Mouse (Mus musculus): ENCODE data around the gene Srpk1. TPM values are rescaled to one million over a fixed set of nuclear protein-coding genes. Genes with fewer than 3 reads are reported as not detected.

Srpk1 gene
- polyA plus RNA-seq (2014; fragmentation: Nextera tagmentation; extraction: Ambion mirVana) = 60.6 and 61.1 TPM in 2 replicates

DNA sequence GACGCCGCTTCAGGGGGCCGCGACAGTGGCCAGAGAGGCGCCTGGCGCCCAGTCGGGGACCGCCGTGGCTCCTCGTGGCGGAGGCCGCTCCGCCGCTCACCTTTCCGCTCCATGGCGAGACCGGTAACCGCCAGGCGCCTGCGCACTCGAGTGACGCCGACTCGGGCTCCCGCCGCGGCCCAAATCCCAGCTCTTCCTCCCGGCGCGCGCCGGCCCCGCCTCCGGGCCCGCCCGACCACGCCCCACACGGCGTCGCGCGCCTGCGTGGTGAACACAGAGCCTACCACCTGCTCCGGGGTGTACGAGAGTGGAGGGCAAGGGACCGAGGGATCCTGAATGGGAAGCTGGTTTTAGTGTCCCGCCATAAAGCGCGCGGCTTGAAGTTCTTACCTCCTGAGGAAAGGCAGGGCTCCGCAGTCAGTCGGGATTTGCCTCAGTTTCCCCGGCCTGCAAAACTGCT lies at the start of gene Srpk1:
Gene Srpk1 (minus strand): TSS at position 410 of the 460 bp plus-strand sequence.
- H3K27me3 ChIP-seq (ENCODE audit: control insufficient read depth, insufficient read depth, low read length) = no peaks in the 10 kb centered on the region
- H3K9ac ChIP-seq (ENCODE audit: low read length) = peak within 1 kb of the TSS; percentile 88
- peak within 1 kb of the TSS; percentile 69 to 86 for H3K4me3 ChIP-seq (ENCODE audit: control insufficient read depth in 1 of 2, insufficient read depth in 1 of 2, low read depth in 1 of 2, low read length in 2 of 2)
- peak within 1 kb of the TSS; percentile 94 for H3K4me2 ChIP-seq (ENCODE audit: low read length)
- peaks cover 14% of the 10 kb centered on the region for H3K36me3 ChIP-seq (ENCODE audit: control insufficient read depth, insufficient read depth, low read length)
- WGBS = under 1% methylated on average over 45 of the region's 53 CpGs
- H3K9me3 ChIP-seq (ENCODE audit: control insufficient read depth, low read length) = no peaks in the 10 kb centered on the region
- H3K4me1 ChIP-seq (ENCODE audit: control insufficient read depth in 2 of 2, insufficient read depth in 2 of 2, low read length in 2 of 2) = peaks cover 10 to 17% of the 10 kb centered on the region in 2 experiments
- H3K27ac ChIP-seq (replicated peaks in 1 of 2; ENCODE audit: control insufficient read depth in 1 of 2, insufficient read depth in 1 of 2, low read depth in 2 of 2, low read length in 2 of 2) = peak within 1 kb of the TSS; percentile 31 to 79; a peak in 3 of 4 replicates
- peak; percentile 90 for ATAC-seq (ENCODE audit: insufficient number of reproducible peaks, insufficient read depth, low FRiP score, low read depth)

DNA sequence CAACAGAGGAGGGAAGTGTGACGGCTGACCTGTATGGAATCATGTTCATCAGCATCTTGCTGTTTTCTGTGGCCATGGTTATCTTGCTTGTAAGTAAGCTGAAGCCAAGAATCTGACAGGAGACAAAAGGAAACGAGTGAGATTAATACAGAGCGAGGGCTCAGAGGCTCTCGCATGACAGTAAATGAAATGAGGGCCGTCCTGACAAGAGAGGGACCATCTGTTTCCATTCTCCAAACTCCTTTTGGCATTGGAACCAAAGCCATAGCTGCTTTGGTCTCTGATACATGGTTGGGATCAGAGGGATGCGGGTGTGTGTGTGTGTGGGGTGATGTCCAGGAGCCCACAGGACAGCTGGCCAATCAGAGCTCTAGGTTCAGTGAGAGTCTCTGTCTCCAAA lies 37.1 kb upstream of the Srpk1 start:
- H3K4me1 ChIP-seq (ENCODE audit: control insufficient read depth in 2 of 2, insufficient read depth in 2 of 2, low read length in 2 of 2) = peaks cover 2 to 5% of the 10 kb centered on the region in 2 experiments; a peak in 3 of 4 replicates
- WGBS = 55% methylated on average over 6 of the region's 6 CpGs
- no peaks in the 10 kb centered on the region for H3K27me3 ChIP-seq (ENCODE audit: control insufficient read depth, insufficient read depth, low read length)
- H3K4me2 ChIP-seq (ENCODE audit: low read length) = no peak overlapping the region
- no peaks in the 10 kb centered on the region for H3K9me3 ChIP-seq (ENCODE audit: control insufficient read depth, low read length)
- no peak overlapping the region for H3K4me3 ChIP-seq (ENCODE audit: control insufficient read depth in 1 of 2, insufficient read depth in 1 of 2, low read depth in 1 of 2, low read length in 2 of 2)
- no peaks in the 10 kb centered on the region for H3K36me3 ChIP-seq (ENCODE audit: control insufficient read depth, insufficient read depth, low read length)
- H3K27ac ChIP-seq (replicated peaks in 1 of 2; ENCODE audit: control insufficient read depth in 1 of 2, insufficient read depth in 1 of 2, low read depth in 2 of 2, low read length in 2 of 2) = no peak overlapping the region
- no peak overlapping the region for H3K9ac ChIP-seq (ENCODE audit: low read length)
- ATAC-seq (ENCODE audit: insufficient number of reproducible peaks, insufficient read depth, low FRiP score, low read depth) = no peak

DNA sequence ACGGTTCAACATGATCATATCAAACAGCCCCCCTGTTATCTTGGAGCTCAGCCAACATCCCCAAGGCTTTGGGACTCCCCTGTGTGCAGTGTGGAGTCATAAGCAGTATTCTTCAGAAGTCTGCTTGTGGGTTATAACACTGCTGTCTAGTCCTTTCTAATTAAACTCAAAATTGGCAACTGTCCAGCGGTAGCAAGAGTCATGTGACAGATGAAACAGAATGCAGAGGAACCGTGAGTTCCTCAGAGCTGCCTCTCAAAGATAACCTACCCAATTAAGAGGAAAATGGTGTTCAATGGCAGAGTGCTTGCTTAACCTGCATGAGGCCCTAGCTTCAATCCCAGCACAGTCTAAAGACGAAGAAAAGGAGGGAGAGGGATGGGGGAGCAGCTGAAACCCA lies 35.4 kb upstream of the Srpk1 start:
- Histone ChIP-seq H3K27me3 (ENCODE audit: control insufficient read depth, insufficient read depth, low read length) (no peaks in the 10 kb centered on the region), H3K27ac (replicated peaks in 1 of 2; ENCODE audit: control insufficient read depth in 1 of 2, insufficient read depth in 1 of 2, low read depth in 2 of 2, low read length in 2 of 2) (no peak overlapping the region), H3K9ac (ENCODE audit: low read length) (no peak overlapping the region), H3K9me3 (ENCODE audit: control insufficient read depth, low read length) (no peaks in the 10 kb centered on the region), H3K4me3 (ENCODE audit: control insufficient read depth in 1 of 2, insufficient read depth in 1 of 2, low read depth in 1 of 2, low read length in 2 of 2) (no peak overlapping the region), H3K4me2 (ENCODE audit: low read length) (no peak overlapping the region), H3K36me3 (ENCODE audit: control insufficient read depth, insufficient read depth, low read length) (no peaks in the 10 kb centered on the region), H3K4me1 (ENCODE audit: control insufficient read depth in 2 of 2, insufficient read depth in 2 of 2, low read length in 2 of 2) (peaks cover 2 to 5% of the 10 kb centered on the region in 2 experiments; a peak in 3 of 4 replicates)
- 28% methylated on average over 4 of the region's 4 CpGs for WGBS
- ATAC-seq (ENCODE audit: insufficient number of reproducible peaks, insufficient read depth, low FRiP score, low read depth) = no peak

DNA sequence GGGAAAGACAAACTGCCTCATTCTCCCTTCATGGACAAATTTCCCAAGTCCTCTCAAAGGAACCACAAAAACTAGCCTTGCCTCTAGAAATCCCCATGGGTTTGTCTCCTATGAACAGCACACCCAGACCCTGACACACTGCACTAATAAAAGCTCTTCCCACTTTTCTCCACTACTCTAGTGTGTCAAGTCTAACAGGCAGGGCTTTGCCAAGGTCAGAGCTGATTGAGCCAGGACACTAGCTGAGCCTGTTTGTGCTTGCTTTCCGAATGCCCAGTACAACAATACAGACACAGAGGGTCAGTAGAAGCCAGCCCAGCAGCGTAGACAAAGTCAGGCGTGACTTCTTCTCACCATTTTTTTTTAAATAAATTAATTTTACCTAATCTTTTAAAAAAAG lies 27.8 kb upstream of the Srpk1 start:
- Histone ChIP-seq H3K27me3 (ENCODE audit: control insufficient read depth, insufficient read depth, low read length) (no peaks in the 10 kb centered on the region), H3K27ac (replicated peaks in 1 of 2; ENCODE audit: control insufficient read depth in 1 of 2, insufficient read depth in 1 of 2, low read depth in 2 of 2, low read length in 2 of 2) (peak overlapping the region in 1 of 2 experiments; percentile 28; a peak in 1 of 4 replicates), H3K36me3 (ENCODE audit: control insufficient read depth, insufficient read depth, low read length) (no peaks in the 10 kb centered on the region), H3K4me2 (ENCODE audit: low read length) (no peak overlapping the region), H3K4me1 (ENCODE audit: control insufficient read depth in 2 of 2, insufficient read depth in 2 of 2, low read length in 2 of 2) (peaks cover 2 to 6% of the 10 kb centered on the region in 2 experiments; a peak in 1 of 4 replicates), H3K4me3 (ENCODE audit: control insufficient read depth in 1 of 2, insufficient read depth in 1 of 2, low read depth in 1 of 2, low read length in 2 of 2) (no peak overlapping the region), H3K9me3 (ENCODE audit: control insufficient read depth, low read length) (no peaks in the 10 kb centered on the region), H3K9ac (ENCODE audit: low read length) (0 out of 2 replicates have a peak overlapping the region, but pooled peaks have one; percentile 25)
- no peak for ATAC-seq (ENCODE audit: insufficient number of reproducible peaks, insufficient read depth, low FRiP score, low read depth)
- 62% methylated on average over 3 of the region's 3 CpGs for WGBS

DNA sequence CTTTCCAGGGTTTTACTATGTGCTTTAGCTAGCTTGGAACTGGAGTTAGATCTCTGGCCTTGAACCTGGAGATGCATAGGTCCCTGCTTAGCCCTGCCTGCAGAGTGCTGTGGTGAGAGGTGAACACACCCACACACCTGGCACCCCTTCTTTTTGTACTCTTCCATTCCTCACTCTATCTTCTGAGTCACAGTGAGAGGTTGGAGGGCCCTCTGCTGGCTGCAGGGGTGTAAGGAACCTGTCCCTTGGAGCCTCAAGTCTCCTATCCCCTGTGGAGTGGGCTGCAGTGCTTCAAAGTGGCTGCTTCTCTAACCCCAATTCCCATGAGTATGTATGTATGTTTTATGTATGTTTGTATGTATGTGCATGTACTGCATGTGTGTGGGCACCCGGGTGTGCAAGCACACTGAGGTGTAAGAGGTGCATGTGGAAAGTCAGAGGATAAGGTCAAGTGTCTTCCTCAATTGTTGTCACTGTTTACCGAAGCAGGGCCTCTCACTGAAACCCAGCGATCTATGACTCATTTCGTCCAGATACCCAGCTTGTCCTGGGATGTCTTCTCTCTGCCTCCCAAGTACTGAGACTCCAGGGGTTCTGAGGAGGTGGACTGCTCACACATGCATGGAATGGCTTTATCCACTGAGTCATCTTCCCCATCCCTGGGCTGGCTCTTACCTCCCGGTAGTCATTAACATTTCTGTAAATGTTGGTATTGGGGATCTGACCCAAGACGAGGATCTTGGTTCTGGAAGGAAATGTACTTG lies 26.3 kb upstream of the Srpk1 start:
- ATAC-seq (ENCODE audit: insufficient number of reproducible peaks, insufficient read depth, low FRiP score, low read depth) = no peak
- no peaks in the 10 kb centered on the region for H3K36me3 ChIP-seq (ENCODE audit: control insufficient read depth, insufficient read depth, low read length)
- 32% methylated on average over 6 of the region's 6 CpGs for WGBS

DNA sequence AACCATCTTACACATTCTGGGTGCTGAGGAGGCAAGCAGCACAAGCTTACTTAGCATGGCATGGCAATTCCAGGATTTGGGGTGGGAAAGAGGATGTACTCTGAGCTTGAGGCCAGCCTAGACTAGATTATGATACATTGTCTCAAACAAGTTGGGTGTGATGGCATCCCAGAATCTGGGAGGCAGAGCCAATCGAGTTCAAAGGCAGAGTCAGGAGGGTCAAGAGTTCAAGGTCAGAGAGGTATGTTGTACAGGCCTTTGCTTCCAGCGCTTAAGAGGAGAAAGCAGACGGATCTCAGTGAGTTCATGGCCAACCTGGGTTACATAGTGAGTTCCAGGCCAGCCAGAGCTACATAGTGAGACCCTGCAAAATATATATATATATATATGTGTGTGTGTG lies 23.7 kb upstream of the Srpk1 start:
- peaks cover 2 to 6% of the 10 kb centered on the region in 2 experiments; a peak in 1 of 4 replicates for H3K4me1 ChIP-seq (ENCODE audit: control insufficient read depth in 2 of 2, insufficient read depth in 2 of 2, low read length in 2 of 2)
- no peak overlapping the region for H3K4me3 ChIP-seq (ENCODE audit: control insufficient read depth in 1 of 2, insufficient read depth in 1 of 2, low read depth in 1 of 2, low read length in 2 of 2)
- no peaks in the 10 kb centered on the region for H3K9me3 ChIP-seq (ENCODE audit: control insufficient read depth, low read length)
- WGBS = 36% methylated on average over 3 of the region's 3 CpGs
- H3K27me3 ChIP-seq (ENCODE audit: control insufficient read depth, insufficient read depth, low read length) = no peaks in the 10 kb centered on the region
- no peak for ATAC-seq (ENCODE audit: insufficient number of reproducible peaks, insufficient read depth, low FRiP score, low read depth)
- no peak overlapping the region for H3K9ac ChIP-seq (ENCODE audit: low read length)
- no peak overlapping the region for H3K4me2 ChIP-seq (ENCODE audit: low read length)
- no peaks in the 10 kb centered on the region for H3K36me3 ChIP-seq (ENCODE audit: control insufficient read depth, insufficient read depth, low read length)
- H3K27ac ChIP-seq (replicated peaks in 1 of 2; ENCODE audit: control insufficient read depth in 1 of 2, insufficient read depth in 1 of 2, low read depth in 2 of 2, low read length in 2 of 2) = no peak overlapping the region

More for the DNA sequence above, 26.3 kb upstream of the Srpk1 start:
- peaks cover 2 to 6% of the 10 kb centered on the region in 2 experiments; a peak in 1 of 4 replicates for H3K4me1 ChIP-seq (ENCODE audit: control insufficient read depth in 2 of 2, insufficient read depth in 2 of 2, low read length in 2 of 2)
- no peaks in the 10 kb centered on the region for H3K9me3 ChIP-seq (ENCODE audit: control insufficient read depth, low read length)
- H3K4me2 ChIP-seq (ENCODE audit: low read length) = no peak overlapping the region
- no peak overlapping the region for H3K27ac ChIP-seq (replicated peaks in 1 of 2; ENCODE audit: control insufficient read depth in 1 of 2, insufficient read depth in 1 of 2, low read depth in 2 of 2, low read length in 2 of 2)
- H3K4me3 ChIP-seq (ENCODE audit: control insufficient read depth in 1 of 2, insufficient read depth in 1 of 2, low read depth in 1 of 2, low read length in 2 of 2) = no peak overlapping the region
- H3K9ac ChIP-seq (ENCODE audit: low read length) = no peak overlapping the region
- H3K27me3 ChIP-seq (ENCODE audit: control insufficient read depth, insufficient read depth, low read length) = no peaks in the 10 kb centered on the region

DNA sequence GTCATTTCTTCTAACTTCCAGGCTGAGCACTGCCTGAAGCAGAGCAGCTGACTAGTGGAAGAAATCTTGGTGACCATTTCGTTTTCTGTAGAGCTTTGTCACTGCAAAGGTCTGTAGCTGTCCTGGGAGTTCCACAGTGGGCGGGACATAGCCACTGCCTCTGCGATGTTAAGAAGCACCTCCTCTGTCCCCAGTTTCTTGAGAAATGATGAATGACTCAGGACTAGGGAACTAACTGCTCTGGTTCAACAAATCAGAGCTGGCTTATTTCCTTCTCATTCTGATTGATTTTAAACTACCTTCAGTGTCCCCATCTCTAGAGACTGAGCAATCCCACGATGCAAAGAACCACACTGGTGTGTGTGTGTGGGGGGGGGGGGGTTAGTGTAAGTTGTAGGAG lies 21.6 kb upstream of the Srpk1 start:
- no peak for ATAC-seq (ENCODE audit: insufficient number of reproducible peaks, insufficient read depth, low FRiP score, low read depth)
- Histone ChIP-seq H3K9ac (ENCODE audit: low read length) (no peak overlapping the region), H3K27ac (replicated peaks in 1 of 2; ENCODE audit: control insufficient read depth in 1 of 2, insufficient read depth in 1 of 2, low read depth in 2 of 2, low read length in 2 of 2) (no peak overlapping the region), H3K9me3 (ENCODE audit: control insufficient read depth, low read length) (no peaks in the 10 kb centered on the region), H3K4me2 (ENCODE audit: low read length) (no peak overlapping the region), H3K4me3 (ENCODE audit: control insufficient read depth in 1 of 2, insufficient read depth in 1 of 2, low read depth in 1 of 2, low read length in 2 of 2) (no peak overlapping the region), H3K36me3 (ENCODE audit: control insufficient read depth, insufficient read depth, low read length) (no peaks in the 10 kb centered on the region), H3K4me1 (ENCODE audit: control insufficient read depth in 2 of 2, insufficient read depth in 2 of 2, low read length in 2 of 2) (no peaks in the 10 kb centered on the region), H3K27me3 (ENCODE audit: control insufficient read depth, insufficient read depth, low read length) (no peaks in the 10 kb centered on the region)
- 47% methylated on average over 4 of the region's 4 CpGs for WGBS

Data from heart, embryonic 14.5 days (tissue).